Mouse (Mus musculus) lung, embryonic 16.5 days (tissue): ENCODE measurements around the gene Per1. TPM values are rescaled to one million over a fixed set of nuclear protein-coding genes. Genes with fewer than 3 reads are reported as not detected.

ENCODE experiments used
- ATAC-seq: fragments of 200-750 bp; cut with Nextera tagmentation; 2 replicates; pipeline ENCODE4 v1.8.0; 2017; ENCODE audit warnings: low read depth, mild to moderate bottlenecking, moderate library complexity
- H3K27ac ChIP-seq: fragments of 300-500 bp; sonication (generic); 2 replicates; pipeline ENCODE4 v1.5.1; 2014; ENCODE audit warnings: mild to moderate bottlenecking, control low read depth, low read length
- H3K27me3 ChIP-seq: fragments of 300-500 bp; sonication (generic); 2 replicates; pipeline ENCODE4 v1.6.1; 2014; ENCODE audit warnings: low read depth, low read length, mixed read lengths; ENCODE audit not compliant: control insufficient read depth, insufficient read depth
- H3K36me3 ChIP-seq: fragments of 300-500 bp; sonication (generic); 2 replicates; pipeline ENCODE4 v1.6.1; 2014; ENCODE audit warnings: low read length; ENCODE audit not compliant: control insufficient read depth, insufficient read depth
- H3K4me1 ChIP-seq: fragments of 300-500 bp; sonication (generic); replicated peaks from 2 replicates; pipeline ENCODE4 v1.6.1; 2014; ENCODE audit warnings: low read length, mixed read lengths; ENCODE audit not compliant: control insufficient read depth, insufficient read depth
- H3K4me2 ChIP-seq: fragments of 300-500 bp; sonication (generic); 2 replicates; pipeline ENCODE4 v1.6.1; 2014; ENCODE audit warnings: low read depth, low read length, control low read depth
- H3K4me3 ChIP-seq: fragments of 300-500 bp; sonication (generic); 2 replicates; pipeline ENCODE4 v1.5.1; 2014; ENCODE audit warnings: mild to moderate bottlenecking, low read length, control low read depth
- H3K9ac ChIP-seq: fragments of 300-500 bp; sonication (generic); 2 replicates; pipeline ENCODE4 v1.6.1; 2014; ENCODE audit warnings: low read length, control low read depth
- H3K9me3 ChIP-seq: fragments of 300-500 bp; sonication (generic); 2 replicates; pipeline ENCODE4 v1.6.1; 2016; ENCODE audit warnings: low read length; ENCODE audit not compliant: control insufficient read depth
- WGBS: fragments of 180-500 bp; shearing (Covaris S2); extraction: QIAGEN DNeasy Blood & Tissue Kit; methylation state at CpG from one replicate; pipeline ENCODE4 v1.1.7; 2014; 5-methylcytosine and 5-hydroxymethylcytosine counted together
- polyA plus RNA-seq: library from polyadenylated mRNA; unstranded; fragments of >200 nt; fragmentation: Nextera tagmentation; extraction: Ambion mirVana; gene quantifications from 2 replicates; pipeline ENCODE4 v1.2.1, GENCODE M21; 2015

The Per1 gene
- polyA plus RNA-seq, 1 experiment from 2014 or later, result 32.4 TPM

DNA sequence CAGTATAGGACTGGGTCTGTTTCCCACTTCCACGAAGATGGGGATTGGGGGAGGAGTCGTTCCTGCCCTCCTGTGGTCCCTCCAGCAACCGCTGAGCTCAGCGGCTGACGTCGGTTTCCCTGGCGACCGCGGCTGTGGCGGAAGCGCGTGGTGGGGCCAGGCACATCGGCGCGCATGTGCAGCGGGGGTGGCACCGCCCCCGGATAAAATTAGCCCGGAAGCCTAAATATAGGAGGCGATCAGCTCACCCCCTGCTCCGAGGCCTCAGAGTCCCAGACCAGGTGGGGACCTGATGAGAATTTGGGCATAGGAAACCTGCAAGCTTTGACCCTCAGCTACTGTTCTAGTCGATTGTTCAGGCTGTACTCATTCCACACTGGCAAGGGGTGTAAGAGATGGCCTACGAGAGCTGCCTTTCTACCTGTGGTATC is 4.9 kb downstream of the Per1 start:
- Histone ChIP-seq H3K4me1 (peaks cover 31% of the 10 kb centered on the region), H3K27ac (peak overlapping the region; percentile 98), H3K36me3 (peaks cover 42% of the 10 kb centered on the region), H3K9me3 (no peaks in the 10 kb centered on the region), H3K4me2 (peak overlapping the region; percentile 96), H3K27me3 (no peaks in the 10 kb centered on the region), H3K4me3 (peak overlapping the region; percentile 68), H3K9ac (peak overlapping the region; percentile 78)
- WGBS, result 1% methylated on average over 23 of the region's 23 CpGs
- ATAC-seq, result peak; percentile 6

DNA sequence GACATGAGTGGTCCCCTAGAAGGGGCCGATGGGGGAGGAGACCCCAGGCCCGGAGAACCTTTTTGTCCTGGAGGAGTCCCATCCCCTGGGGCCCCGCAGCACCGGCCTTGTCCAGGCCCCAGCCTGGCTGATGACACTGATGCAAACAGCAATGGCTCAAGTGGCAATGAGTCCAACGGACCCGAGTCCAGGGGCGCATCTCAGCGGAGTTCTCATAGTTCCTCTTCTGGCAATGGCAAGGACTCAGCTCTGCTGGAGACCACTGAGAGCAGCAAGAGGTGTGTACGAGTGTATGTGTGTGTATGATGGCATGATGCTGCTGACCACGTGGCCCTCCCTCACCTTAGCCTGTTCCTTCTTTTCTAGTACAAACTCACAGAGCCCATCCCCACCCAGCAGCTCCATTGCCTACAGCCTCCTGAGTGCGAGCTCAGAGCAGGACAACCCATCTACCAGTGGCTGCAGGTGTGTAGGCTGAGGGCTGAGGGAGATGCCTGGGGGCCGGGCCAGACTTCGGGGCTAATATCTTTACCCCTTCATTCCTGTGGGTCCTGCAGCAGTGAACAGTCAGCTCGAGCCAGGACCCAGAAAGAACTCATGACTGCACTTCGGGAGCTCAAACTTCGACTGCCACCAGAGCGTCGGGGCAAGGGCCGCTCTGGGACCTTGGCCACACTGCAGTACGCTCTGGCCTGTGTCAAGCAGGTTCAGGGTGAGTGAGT is 5.8 kb downstream of the Per1 start:
- H3K27me3 ChIP-seq, result no peaks in the 10 kb centered on the region
- no peak for ATAC-seq
- H3K9ac ChIP-seq, result no peak overlapping the region
- H3K27ac ChIP-seq, result no peak overlapping the region
- H3K9me3 ChIP-seq, result no peaks in the 10 kb centered on the region
- H3K36me3 ChIP-seq, result peaks cover 50% of the 10 kb centered on the region
- peaks cover 31% of the 10 kb centered on the region for H3K4me1 ChIP-seq
- WGBS, result 86% methylated on average over 20 of the region's 20 CpGs
- peak overlapping the region; percentile 96; the same call in 1 of the 2 replicates for H3K4me2 ChIP-seq
- H3K4me3 ChIP-seq, result no peak overlapping the region; the same call in 1 of the 2 replicates

DNA sequence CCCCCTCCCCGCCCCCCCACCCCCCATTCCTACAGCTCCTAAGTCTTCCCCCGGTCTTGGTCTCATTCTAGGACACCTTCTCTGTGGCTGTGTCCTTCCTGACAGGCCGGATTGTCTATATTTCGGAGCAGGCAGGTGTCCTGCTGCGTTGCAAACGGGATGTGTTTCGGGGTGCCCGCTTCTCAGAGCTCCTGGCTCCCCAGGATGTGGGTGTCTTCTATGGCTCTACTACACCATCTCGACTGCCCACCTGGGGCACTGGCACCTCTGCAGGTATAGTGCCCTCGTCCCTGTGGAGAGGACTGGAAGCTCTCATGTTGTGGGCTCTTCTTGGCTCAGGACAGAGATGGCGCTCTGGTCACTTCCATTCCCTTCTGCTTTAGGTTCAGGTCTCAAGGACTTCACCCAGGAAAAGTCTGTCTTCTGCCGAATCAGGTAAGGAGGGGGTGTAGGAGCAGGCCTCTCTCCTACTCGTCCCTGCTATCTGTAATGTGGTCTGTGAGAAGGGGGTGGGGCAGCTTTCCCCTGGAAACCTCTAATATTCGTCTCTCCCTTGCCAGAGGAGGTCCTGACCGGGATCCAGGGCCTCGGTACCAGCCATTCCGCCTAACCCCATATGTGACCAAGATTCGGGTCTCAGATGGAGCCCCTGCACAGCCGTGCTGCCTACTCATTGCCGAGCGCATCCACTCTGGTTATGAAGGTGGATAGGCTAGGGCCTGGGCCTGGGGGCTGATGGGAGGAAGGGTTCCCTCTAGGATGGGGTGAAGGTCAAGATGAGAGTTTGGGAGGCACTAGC is 6.8 kb downstream of the Per1 start:
- Histone ChIP-seq H3K4me3 (no peak overlapping the region), H3K9ac (no peak overlapping the region)
- WGBS, result 87% methylated on average over 21 of the region's 21 CpGs

DNA sequence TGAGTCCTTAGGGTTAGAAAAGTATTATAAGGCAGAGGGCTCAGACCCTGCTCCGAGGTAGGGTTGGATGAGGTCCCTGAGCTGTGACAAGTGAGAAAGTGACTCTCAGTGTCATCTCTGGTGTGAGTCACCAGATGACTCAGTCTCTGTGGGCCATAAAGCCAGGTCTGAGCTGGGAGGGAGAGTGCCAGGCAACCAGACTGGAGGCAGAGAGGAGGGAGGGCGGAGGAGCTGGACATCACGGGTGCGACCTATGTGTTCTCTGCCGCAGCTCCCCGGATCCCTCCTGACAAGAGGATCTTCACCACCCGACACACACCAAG is 7.3 kb downstream of the Per1 start:
- no peak for ATAC-seq

More for the DNA sequence above, 6.8 kb downstream of the Per1 start:
- no peak for ATAC-seq
- Histone ChIP-seq H3K27me3 (no peaks in the 10 kb centered on the region), H3K36me3 (peaks cover 57% of the 10 kb centered on the region), H3K9me3 (no peaks in the 10 kb centered on the region), H3K4me1 (peaks cover 31% of the 10 kb centered on the region), H3K4me2 (no peak overlapping the region), H3K27ac (no peak overlapping the region)

DNA sequence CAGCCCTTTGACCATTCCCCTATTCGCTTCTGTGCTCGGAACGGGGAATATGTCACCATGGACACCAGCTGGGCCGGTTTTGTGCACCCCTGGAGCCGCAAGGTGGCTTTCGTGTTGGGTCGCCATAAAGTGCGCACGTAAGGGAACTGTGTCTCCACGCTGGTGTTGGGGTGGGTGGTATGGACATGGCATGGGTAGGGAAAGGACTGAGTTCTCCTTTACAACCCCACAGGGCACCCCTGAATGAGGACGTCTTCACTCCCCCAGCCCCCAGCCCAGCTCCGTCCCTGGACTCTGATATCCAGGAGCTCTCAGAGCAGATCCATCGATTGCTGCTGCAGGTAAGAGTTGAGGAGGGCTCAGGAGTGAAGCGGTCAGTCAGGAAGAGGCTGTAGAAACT is 8.1 kb downstream of the Per1 start:
- Histone ChIP-seq H3K36me3 (peaks cover 67% of the 10 kb centered on the region), H3K27ac (no peak overlapping the region), H3K9me3 (no peaks in the 10 kb centered on the region), H3K27me3 (no peaks in the 10 kb centered on the region), H3K4me2 (no peak overlapping the region), H3K4me1 (peaks cover 25% of the 10 kb centered on the region), H3K9ac (no peak overlapping the region), H3K4me3 (no peak overlapping the region)
- WGBS, result 95% methylated on average over 14 of the region's 14 CpGs
- no peak for ATAC-seq

More for the DNA sequence above, 7.3 kb downstream of the Per1 start:
- Histone ChIP-seq H3K27me3 (no peaks in the 10 kb centered on the region), H3K9ac (no peak overlapping the region), H3K4me2 (no peak overlapping the region), H3K9me3 (no peaks in the 10 kb centered on the region), H3K27ac (no peak overlapping the region), H3K4me1 (peaks cover 31% of the 10 kb centered on the region), H3K36me3 (peaks cover 61% of the 10 kb centered on the region), H3K4me3 (no peak overlapping the region)
- 90% methylated on average over 7 of the region's 7 CpGs for WGBS

DNA sequence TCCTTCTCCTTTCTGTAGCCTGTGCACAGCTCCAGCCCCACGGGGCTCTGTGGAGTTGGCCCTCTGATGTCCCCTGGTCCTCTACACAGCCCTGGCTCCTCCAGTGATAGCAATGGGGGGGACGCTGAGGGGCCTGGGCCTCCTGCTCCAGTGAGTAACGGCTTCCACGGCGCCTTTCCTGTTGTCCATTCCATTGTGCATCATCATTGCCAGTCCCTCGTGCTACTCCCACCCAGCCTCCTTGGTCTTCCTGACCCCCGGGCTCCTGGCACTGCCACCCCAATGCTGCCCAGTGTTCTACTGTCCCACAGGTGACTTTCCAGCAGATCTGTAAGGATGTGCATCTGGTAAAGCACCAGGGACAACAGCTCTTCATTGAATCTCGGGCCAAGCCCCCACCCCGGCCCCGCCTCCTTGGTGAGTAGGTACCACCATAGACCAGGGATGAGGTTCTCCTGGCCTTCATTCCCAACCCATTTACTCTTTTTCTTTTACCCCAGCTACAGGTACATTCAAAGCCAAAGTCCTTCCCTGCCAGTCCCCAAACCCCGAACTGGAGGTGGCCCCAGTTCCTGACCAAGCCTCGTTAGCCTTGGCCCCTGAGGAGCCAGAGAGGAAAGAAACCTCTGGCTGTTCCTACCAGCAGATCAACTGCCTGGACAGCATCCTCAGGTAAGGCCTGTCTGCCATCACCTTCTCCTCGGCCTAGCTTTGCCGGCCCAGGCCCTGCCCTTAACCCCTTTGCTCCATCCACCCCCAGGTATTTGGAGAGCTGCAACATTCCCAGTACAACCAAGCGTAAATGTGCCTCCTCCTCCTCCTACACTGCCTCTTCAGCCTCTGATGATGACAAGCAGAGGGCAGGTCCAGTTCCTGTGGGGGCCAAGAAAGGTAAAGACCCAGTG is 8.8 kb downstream of the Per1 start:
- H3K36me3 ChIP-seq, result peaks cover 73% of the 10 kb centered on the region
- no peaks in the 10 kb centered on the region for H3K9me3 ChIP-seq
- no peaks in the 10 kb centered on the region for H3K27me3 ChIP-seq
- no peak overlapping the region for H3K27ac ChIP-seq
- no peak overlapping the region for H3K4me2 ChIP-seq
- no peak for ATAC-seq
- WGBS, result 89% methylated on average over 15 of the region's 15 CpGs
- H3K9ac ChIP-seq, result no peak overlapping the region
- H3K4me1 ChIP-seq, result peaks cover 19% of the 10 kb centered on the region
- no peak overlapping the region for H3K4me3 ChIP-seq

DNA sequence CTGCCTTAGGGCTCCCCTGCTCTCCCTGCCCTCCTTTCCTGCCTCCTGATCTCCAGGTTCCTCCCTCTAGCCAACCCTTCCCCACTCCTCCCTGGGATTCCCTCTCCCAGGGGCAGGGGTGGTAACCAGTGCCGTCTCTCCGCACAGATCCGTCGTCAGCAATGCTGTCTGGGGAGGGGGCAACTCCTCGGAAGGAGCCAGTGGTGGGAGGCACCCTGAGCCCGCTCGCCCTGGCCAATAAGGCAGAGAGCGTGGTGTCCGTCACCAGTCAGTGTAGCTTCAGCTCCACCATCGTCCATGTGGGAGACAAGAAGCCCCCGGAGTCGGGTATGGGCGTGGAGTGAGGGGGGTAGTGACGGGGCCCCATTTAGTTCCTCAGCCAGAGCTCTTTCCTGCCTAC is 9.5 kb downstream of the Per1 start:
- Histone ChIP-seq H3K36me3 (peaks cover 79% of the 10 kb centered on the region), H3K4me1 (peaks cover 17% of the 10 kb centered on the region), H3K27ac (no peak overlapping the region), H3K27me3 (no peaks in the 10 kb centered on the region), H3K4me2 (no peak overlapping the region), H3K9me3 (no peaks in the 10 kb centered on the region), H3K4me3 (no peak overlapping the region), H3K9ac (no peak overlapping the region)
- no peak for ATAC-seq
- WGBS, result 86% methylated on average over 14 of the region's 14 CpGs

DNA sequence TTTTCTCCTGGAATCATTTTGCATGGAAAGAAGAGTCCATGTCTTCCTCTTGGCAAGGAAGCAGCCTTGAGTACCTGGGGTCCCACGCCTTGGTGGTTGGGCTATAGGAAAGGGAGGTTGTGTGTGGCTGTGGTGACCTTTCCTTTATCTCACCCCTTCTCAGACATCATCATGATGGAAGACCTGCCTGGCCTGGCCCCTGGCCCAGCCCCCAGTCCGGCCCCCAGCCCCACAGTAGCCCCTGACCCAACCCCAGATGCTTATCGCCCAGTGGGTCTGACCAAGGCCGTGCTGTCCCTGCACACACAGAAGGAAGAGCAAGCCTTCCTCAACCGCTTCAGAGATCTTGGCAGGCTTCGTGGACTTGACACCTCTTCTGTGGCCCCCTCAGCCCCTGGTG is 10.2 kb downstream of the Per1 start:
- H3K27ac ChIP-seq, result no peak overlapping the region
- no peak overlapping the region for H3K9ac ChIP-seq
- H3K4me1 ChIP-seq, result peaks cover 15% of the 10 kb centered on the region
- no peaks in the 10 kb centered on the region for H3K27me3 ChIP-seq
- H3K9me3 ChIP-seq, result no peaks in the 10 kb centered on the region
- no peak for ATAC-seq
- H3K36me3 ChIP-seq, result peaks cover 81% of the 10 kb centered on the region
- no peak overlapping the region for H3K4me3 ChIP-seq
- WGBS, result 73% methylated on average over 6 of the region's 6 CpGs
- H3K4me2 ChIP-seq, result no peak overlapping the region

DNA sequence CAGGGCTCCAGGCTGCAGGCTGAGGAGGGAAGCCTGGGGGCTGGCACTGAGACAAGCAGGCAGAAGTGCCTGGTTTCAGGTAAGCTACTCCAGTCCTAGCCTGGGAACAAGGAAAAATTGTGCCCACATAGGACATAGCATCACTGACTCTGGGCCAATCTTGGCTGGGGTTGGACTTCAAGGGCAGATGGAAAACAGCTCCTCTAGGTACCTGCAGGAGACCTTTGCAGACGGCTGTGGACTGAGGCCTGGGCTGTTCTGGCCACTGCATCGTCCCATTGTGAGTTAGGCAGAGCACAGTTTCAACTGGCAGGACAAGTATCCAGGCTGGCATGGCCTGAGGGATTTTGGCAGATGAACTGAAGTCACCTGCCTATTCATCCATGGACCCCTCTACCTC is 10.8 kb downstream of the Per1 start:
- ATAC-seq, result no peak
- WGBS, result 91% methylated on average over 2 of the region's 2 CpGs
- H3K4me2 ChIP-seq, result no peak overlapping the region
- no peak overlapping the region for H3K4me3 ChIP-seq
- no peak overlapping the region for H3K27ac ChIP-seq
- peaks cover 9% of the 10 kb centered on the region for H3K4me1 ChIP-seq
- no peaks in the 10 kb centered on the region for H3K9me3 ChIP-seq
- peaks cover 79% of the 10 kb centered on the region for H3K36me3 ChIP-seq
- H3K9ac ChIP-seq, result no peak overlapping the region
- no peaks in the 10 kb centered on the region for H3K27me3 ChIP-seq
